Mouse (Mus musculus) c-Kit-negative CD71-positive TER-119-positive erythroid progenitor cells, embryonic 14.5 days (primary cell): ENCODE data around the gene Dnmt3a.

Experiments used
- DNase-seq: peaks from one replicate; pipeline ENCODE4 v3.0.0-alpha.2; 2013; ENCODE audit warnings: low read depth, low spot score

Dnmt3a gene

DNA sequence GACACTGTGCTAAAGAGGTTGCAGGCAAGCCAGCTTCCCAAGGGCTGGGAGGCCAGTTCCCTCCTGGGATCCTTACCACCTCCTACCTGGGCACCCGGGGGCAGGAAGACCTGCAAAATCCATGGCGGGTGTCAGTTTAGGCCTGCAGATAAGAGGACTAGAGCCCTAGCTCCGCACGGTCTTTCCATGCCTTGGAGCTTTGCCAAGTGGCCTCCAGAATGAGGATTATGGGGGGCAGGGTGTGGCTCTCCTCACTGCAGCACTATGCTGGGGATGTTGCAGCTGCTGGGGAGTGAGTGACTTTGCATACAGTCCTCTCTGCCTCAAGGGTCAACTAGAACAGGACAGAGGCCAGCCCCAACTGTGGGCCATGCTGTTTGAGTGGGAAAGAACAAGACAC is 14.1 kb downstream of the Dnmt3a start:
- DNase-seq, result no peak

DNA sequence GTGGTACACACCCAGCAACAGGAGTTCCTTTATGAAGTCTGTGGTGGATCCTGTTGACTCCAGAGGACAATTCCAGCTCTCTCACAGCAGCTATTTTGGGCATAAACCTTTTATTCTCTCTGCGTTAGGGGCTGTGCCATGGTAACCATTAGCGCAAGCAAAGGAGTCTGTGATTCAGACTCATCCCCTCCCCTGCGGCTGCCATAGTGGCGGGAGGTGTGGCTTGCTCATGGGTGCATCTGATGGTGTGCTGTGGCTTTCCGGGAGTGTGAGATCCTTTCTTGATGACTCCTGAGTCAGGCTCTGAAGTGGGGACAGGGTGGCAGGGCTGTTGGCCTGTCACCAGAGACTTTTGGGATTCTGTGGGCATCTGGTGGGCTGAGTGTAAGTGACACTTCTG is 17.6 kb downstream of the Dnmt3a start:
- DNase-seq, result no peak

DNA sequence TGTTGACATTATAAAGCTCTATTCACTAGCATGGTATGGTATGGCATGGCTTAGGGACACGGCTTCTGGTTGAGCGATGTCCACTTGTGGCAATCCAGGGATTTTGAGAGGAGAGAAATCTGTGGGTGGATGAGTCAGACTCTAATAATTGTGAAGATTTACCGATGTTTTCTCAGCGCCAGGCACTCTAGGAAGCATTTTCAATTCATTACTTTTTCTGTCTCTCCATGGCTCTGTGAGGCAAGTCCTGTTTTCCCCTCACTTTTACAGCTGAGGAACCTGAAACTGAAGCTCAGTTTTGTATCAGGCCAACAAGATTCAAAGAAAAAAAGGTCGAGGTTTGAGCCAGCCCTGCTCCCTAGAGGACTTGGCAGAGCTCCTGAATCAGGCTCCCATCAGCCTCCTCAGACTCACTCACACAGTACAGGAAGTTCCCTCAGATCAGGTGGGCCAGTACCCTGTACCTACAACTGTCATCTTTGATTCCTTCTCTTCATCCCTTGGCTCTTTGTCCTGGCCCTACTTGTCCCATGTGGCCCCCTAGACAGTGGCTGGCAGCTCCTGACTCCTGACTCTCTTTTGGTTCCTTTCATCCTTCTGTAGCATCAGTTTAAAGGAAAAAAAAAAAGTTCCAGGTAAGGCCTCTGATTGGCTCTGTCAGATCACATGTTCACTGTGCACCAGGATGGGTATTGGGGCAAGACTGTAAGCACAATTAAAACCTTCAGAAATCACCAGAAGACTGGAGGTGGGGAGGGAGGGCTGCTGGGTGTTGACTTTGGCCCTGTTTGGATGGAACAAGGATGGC is 19.3 kb downstream of the Dnmt3a start:
- no peak for DNase-seq

DNA sequence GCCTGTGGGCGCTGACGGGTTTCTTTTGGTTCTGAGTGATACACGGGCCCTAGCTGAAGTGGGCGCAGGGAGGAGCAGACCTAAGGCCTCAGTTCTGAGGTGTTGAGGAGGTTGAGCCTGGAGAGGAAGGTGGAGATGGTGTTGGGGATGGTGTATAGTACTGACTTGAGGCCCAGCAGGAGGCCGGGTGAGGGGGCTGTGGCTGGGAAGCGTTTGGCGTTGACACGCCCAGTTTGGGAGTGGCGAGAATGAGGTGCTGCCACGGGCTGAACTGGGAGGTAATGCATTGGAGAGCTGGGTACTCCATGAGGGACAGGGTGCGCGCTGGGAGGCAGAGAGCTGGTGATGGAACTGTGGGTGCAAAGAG is 19.9 kb downstream of the Dnmt3a start:
- DNase-seq, result no peak

DNA sequence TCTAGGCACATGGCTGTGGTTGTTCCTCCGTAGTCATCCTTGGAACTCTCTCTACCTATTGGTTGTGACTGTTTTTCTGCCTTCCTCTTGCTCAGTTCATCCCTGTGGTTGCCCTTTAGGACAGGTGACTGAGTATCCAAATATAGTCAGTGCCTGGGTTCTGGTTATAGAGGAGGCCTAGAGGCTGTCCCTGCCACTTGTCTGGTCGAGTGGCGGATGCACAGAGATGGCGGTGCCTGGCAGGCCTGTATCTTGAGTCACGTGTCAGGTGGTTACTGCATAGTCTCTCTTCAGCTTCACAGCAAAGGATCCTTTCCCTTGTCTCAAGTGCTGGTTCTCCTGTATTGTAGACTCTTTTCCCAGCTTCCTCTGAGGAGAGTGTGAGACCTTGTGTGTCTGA is 22.0 kb downstream of the Dnmt3a start:
- DNase-seq, result no peak

DNA sequence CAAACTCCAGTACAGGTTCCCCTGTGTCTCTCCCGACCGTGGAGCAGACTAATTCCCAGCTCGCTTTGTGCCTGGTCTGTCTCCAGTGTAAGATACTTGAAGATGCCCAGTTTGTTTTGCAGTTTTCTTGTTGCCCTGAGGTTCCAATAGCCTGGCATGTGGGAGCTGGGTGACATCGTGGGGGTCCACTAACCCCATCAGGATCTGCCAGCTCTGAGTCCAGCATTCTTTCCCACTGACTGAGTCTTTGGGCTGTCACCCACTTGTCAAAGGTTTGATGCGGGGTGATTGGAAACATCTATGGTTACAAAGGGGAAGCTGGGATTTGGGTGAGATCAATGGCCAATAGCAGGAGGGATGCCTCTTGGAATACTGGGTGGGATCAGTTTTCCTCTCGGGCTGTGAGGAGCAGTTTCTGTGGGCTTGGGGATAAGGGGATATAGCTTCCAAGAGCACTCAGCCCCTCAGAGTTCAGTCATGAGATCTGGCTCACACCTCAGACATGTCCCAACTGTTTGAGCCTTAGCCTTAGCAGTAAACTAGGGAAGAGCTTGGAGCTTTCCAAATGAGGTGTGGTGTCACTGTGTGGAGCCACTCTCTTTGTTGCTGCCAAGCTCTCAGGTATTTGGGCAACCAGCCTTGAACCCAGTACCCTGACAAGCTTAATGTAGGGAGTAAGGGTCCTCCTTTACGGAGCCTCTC is 27.4 kb downstream of the Dnmt3a start:
- no peak for DNase-seq

DNA sequence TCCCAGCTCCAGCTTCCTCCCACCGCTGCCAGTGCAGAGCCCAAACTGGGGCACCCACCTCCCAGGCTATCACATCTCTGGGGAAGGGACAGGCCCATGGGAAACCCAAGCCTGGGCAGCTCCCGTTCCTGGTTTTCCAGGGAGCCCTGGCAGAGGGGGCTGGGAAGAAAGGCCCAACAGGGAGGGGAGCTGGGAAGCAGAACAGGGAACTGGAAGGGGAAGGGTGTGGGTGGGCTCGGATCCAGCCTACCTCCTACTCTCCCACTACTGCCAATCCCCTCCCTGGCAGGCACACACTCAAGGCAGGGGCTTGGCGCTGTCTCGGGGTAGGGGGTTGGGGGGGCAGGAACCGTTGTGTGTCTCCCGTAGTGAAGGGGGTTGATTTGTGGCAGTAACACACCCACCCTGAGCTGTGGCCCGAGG is 28.1 kb downstream of the Dnmt3a start:
- DNase-seq, result no peak

DNA sequence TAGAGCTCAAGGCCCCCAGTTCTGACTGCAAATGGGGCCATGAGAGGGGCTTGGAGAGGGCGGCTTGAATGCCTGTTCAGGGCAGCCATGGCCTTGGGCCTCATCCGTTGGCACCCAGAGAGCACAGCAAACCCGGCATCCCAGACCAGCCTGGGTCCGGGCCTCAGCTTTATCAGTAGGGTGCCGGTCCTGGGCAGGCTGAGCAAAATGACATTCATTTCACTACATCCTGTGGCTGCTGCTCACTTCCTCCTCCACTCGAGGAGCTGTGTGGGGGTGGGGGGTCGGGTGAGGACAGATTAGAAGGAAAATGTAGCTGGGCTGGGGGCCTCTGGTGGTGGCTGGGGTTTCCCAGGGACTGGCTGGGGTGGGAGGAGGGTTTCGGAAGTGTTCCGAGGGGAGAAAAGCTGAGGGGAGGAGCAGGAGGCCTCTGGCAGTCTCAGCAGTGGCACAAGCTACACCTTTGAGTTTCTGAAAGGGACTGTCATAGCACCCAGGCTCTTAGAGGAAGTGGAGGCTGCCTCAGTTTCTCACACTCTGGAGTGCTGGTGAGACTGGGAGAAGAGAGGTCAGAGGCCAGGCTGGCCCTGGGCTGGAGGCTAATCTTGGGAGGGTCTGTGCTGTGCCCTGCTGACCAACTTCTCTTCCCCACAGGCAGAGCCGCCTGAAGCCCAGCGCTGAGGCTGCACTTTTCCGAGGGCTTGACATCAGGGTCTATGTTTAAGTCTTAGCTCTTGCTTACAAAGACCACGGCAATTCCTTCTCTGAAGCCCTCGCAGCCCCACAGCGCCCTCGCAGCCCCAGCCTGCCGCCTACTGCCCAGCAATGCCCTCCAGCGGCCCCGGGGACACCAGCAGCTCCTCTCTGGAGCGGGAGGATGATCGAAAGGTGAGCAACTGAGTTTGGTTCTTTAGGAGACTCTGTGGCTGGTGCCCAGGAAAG is 28.8 kb downstream of the Dnmt3a start:
- no peak for DNase-seq

DNA sequence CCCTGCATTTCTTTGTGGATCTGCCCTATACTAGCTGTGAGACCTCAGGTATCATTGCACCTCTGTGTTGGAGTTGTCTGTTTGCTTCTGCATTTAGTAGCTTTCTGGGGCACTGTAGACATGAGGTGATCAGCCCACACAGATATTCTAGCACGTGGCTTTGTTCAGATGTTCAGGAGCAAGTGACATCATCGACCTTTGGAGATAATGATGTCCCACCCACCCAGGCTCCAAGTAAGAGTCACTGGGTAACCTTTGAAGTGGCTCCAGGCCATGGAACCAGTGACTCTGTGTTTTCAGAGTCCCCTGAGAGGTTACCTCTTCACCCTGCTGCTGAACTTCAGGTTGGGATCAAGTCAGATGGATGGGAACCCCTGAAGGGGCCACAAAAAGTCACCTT is 29.8 kb downstream of the Dnmt3a start:
- no peak for DNase-seq

DNA sequence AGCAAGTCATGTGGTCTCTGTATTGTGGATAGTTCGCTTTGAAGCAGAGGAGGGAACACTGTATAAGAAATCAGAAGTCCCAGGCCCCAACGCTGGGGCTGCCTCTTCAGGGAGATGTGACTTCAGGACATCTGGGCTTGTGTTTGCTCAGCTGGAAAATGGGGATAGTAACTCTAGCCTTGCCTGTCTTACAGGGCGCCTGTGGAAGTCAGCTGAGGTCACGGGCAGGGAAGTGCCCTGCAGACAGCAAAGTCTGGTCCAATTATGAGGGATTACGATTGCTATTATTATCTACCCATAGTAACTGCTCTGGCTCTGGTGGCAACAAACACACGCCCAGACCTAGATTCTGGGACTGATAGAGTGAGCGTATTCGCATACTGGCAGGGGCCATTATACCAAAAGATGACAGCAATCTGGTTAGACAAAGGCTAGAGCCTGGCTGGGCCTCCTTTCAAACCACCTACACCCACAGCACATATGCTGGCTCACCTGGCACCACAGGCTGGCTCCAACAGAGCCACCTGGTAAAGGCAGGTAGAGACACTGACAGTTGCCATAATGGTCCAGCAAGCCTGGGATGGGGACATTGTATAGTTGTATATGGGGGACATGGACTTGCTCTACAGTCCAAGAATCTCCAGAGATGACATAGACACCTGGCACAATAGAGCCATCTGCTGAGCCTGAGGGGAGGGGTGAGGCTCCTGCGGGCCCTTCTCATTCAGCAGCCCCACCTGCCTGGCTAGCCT is 31.4 kb downstream of the Dnmt3a start:
- DNase-seq, result no peak

DNA sequence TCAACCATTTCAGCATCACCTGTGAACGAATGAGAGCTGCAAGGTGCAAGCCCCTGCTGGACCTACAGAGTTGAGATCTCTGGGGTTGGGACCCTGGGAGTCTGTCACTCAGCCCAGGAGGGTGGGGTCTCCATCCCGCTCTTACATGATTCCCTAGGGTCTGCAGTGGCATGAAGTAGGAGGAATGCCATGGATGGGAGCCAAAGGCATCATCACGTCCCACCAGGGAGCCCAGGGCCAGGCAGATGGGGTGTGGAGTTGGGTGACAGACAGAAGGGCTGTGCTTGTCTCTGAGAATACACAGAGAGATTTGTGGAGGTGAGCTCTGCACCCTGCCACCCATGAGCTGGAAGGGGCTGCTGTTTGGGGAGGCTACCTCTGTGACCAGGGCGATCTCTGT is 32.2 kb downstream of the Dnmt3a start:
- no peak for DNase-seq

DNA sequence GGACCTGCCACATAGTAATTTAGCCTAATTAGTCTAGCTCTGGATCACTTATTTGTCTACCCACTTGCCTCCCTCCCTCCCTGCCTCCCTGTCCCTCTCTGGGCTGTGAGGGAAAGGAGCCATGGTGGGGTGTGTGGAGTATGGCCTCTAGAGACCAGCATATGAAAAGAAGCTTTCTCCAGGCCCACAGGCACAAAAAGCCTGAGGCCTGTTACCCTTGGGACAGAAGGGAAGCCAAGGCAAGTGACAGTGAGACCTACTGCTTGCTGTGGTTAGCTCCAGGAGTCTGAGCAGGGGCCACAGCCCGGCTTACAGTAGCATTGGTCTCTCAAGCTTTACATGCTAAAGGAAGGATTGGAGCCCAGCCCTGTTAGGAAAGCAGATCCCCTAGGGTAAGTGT is 33.9 kb downstream of the Dnmt3a start:
- DNase-seq, result no peak

DNA sequence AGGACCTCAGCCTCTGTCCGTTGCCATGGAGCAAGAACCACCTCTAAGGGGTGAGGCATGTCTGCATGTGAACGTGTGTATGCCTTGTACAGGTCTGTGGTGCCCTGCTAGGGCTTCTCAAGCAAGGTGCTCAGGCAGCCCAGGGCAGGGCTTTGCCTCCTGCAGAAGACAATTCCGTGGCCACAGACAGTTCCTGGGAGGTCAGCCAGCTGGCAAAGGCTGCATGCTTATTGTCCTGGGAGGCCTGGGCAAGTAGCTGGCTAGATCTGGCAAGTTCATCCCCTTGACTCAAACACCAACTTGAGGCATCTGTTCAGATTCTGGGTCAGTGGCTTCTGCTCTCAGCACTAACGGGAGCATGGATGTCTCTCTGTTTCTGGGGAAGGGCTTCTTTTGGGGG is 35.3 kb downstream of the Dnmt3a start:
- DNase-seq, result no peak

DNA sequence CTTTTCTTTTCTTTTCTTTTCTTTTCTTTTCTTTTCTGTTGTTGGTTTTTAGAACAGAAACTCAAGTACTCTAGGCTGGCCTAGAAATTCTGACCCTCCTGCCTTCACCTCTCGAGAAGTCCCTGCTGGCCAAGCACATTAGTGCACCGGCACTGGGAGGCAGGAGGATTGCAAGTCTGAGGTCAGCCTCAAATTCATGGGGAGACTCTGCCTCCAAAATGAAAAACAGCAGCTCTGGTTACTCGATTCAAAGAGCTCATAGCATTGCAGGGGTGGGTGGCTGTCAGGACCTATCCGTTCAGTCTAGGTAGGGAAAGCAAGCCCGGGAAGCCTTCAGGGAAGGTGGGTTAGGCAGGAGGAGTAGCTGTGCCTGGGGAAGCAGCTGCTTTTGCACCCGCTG is 37.0 kb downstream of the Dnmt3a start:
- DNase-seq, result no peak

DNA sequence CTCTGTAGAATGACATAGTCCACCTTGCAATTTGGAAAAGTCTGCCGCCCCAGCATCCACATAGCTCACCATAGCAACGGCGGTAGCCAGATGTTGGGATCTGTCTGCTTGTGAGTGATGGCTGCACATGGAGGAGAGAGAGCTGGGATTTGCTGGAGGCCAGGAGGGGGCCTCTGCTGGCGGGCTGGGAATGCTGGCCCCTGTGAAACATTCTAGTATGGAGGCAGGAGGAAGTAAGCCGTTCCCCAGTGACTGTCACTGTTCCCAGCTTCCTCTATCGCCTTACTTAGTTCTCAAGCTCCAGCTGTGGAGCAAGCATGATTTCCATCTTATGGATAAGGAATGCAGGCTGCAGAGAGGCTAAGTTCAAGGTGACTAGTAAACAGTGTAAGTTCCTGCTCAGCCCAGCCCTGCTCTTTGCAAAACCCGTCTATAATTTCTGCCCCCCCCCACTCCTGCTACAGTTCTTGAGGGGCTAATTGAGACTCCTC is 37.6 kb downstream of the Dnmt3a start:
- DNase-seq, result no peak

DNA sequence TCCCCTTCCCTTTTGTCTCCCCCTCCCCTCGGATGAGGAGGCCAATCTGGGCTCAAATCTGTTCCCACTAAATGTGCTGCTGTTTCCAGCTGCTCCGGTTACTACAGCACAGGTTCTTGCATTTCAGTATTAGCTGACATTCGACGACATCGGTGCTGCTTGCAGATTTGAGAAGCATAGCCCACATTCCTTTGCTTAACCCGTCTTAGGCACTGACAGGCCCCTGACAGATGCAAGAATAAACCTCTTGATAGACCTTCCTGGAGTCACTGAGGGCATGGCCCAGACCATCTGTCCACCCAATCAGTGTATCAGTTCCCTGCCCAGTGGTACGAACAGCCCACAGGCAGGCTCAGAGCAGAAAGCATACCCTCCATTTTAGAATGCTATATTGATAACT is 38.1 kb downstream of the Dnmt3a start:
- DNase-seq, result no peak

DNA sequence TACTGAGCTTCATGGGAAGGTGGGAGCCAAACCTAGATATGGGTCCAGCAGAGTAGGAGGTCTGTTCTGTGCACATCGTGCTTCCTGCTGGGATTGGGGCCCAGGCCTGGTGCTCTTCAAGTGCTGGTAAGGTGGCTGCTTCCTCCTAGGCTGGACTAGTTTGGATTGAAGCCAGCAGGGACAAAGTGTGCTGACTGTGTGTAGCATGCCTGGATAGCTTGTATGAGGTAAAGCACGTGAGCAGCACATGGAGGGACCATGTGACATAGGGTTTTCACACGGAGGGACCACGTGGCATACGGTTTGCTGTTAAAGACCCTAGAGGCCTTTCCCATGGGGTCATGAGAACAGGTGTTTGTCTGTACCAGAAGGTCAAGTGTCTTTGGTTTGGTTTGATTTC is 38.5 kb downstream of the Dnmt3a start:
- DNase-seq, result no peak

DNA sequence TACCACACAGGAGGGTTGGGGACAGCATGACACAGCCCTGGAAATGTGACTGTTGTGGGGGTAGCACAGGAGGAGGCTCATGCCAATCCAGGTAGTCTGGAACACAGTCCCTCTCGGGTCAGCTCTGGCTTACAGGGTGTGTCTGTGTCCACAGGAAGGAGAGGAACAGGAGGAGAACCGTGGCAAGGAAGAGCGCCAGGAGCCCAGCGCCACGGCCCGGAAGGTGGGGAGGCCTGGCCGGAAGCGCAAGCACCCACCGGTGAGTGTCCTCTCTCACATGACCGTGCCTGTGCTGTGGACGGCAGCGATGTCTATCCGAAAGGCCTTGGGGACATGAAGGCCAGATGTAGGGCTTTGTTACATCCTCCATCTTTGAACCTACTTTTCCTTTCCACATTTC is 43.7 kb downstream of the Dnmt3a start:
- no peak for DNase-seq

DNA sequence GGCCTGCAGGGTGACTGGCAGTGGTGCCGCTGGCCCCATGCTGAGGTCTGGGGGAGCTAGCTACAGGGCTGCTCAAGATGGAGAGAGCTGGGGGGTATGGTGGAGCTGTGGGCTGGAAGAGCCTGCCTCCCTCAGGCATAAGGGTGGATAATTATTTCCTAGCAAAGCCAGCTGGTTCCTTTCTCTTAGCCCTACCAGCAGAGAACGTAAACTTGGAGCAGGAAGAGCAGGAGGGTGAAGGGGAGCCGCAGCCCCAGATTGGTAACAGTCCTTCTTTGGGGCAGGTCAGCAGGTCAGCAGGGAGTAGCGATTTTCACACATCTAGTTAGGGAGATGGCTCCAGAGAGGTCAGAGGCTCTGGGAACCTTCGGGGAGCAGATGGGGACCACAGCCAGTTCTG is 44.4 kb downstream of the Dnmt3a start:
- no peak for DNase-seq

DNA sequence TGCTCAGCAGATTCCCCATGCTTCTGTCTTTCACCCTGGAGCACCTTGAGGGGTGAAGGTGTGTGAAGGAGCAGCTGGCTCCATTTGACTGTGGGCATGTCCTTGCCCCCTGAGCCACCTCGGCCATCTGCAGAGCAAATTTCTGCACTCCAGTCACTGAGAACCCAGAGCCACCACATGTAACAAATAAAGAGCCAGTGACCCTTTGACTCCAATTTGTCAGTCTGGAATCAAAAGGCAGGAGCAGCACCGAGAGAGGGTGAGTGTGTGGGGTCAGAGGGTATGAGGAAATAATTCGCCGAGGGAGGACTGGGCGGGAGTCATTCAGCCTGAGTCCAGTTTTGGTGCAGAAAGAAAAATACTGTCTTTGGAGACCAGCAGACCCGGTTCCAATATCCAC is 44.9 kb downstream of the Dnmt3a start:
- DNase-seq, result no peak

DNA sequence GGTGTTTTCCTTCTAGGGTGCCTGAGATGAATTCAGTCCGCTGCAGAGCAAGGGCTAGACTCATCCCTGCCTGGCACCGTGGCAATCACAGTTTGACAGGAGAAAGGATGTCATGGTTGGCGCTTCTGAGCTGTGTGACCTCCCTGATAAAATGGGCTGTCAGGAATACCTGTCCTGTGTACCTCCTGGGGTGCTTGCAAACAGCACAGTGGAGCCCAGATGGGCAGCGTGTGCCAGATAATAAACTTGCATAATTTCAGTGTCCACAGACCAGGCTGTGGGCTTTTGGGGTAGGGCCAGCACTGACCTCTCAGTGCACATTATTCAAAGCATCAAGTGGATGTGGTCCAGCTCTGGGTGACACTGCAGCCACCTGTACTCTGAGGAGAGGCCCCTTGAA is 45.4 kb downstream of the Dnmt3a start:
- DNase-seq, result no peak
